Mouse (Mus musculus) E14TG2a.4 (cell line): ENCODE data around the gene Zbtb20.

Source experiments
- CTCF ChIP-seq: conservative IDR thresholded peaks from 2 replicates; pipeline ENCODE4 v1.5.1; 2014; ENCODE audit warnings: low read length
- NANOG ChIP-seq: IDR thresholded peaks from 2 replicates; pipeline ENCODE4 v1.6.1; 2014; ENCODE audit warnings: borderline replicate concordance, low read length, mixed read lengths
- POU5F1 ChIP-seq: IDR thresholded peaks from 2 replicates; pipeline ENCODE4 v1.6.1; 2014; ENCODE audit warnings: low read length, borderline replicate concordance

GRCm38 (mm10) chr16:43661576-43661975 lies 785.9 kb downstream of the Zbtb20 start:
- no peak for TF ChIP-seq CTCF
- no peak for TF ChIP-seq NANOG
- TF ChIP-seq POU5F1, result no peak
